Mouse (Mus musculus) brain, embryonic 18.5 days (tissue): ENCODE measurements around the gene Adgrg7.
A peak's percentile ranks its signal among the peaks of the same experiment; 100 is the strongest.

Source experiments
- DNase-seq: peaks from one replicate; pipeline ENCODE4 v3.0.0-alpha.2; 2012; ENCODE audit warnings: low read depth, low spot score

The Adgrg7 gene

GRCm38 (mm10) chr16:56710071-56710470 is 85.6 kb downstream of the Adgrg7 start:
- DNase-seq = no peak

- no peak for DNase-seq
Measured at GRCm38 (mm10) chr16:56705731-56706130, 89.9 kb downstream of the Adgrg7 start.

GRCm38 (mm10) chr16:56700898-56701297 is 94.8 kb downstream of the Adgrg7 start:
- no peak for DNase-seq

GRCm38 (mm10) chr16:56696448-56696847 is 99.2 kb downstream of the Adgrg7 start:
- DNase-seq = no peak

GRCm38 (mm10) chr16:56690715-56691114 is 104.9 kb downstream of the Adgrg7 start:
- DNase-seq = no peak

- no peak for DNase-seq
Measured at GRCm38 (mm10) chr16:56686747-56687146, 108.9 kb downstream of the Adgrg7 start.

- DNase-seq = no peak
Measured at GRCm38 (mm10) chr16:56681010-56681645, 114.5 kb downstream of the Adgrg7 start.

- peak; percentile 22 for DNase-seq
Measured at GRCm38 (mm10) chr16:56677146-56677545, 118.5 kb downstream of the Adgrg7 start.
